Mouse (Mus musculus) limb, embryonic 12.5 days (tissue): ENCODE measurements around the gene Nfkbil1. TPM values are rescaled to one million over a fixed set of nuclear protein-coding genes. Genes with fewer than 3 reads are reported as not detected.

Source experiments
- ATAC-seq: fragments of 200-750 bp; cut with Nextera tagmentation; 2 replicates; pipeline ENCODE4 v1.8.0; 2017; ENCODE audit warnings: low read depth, moderate TSS enrichment; ENCODE audit not compliant: insufficient number of reproducible peaks, insufficient read depth, low FRiP score, low TSS enrichment
- H3K27ac ChIP-seq: fragments of 300-500 bp; sonication (generic); 2 replicates; pipeline ENCODE4 v1.5.1; 2016; ENCODE audit warnings: mild to moderate bottlenecking, moderate library complexity
- H3K27me3 ChIP-seq: fragments of 300-500 bp; sonication (generic); 2 replicates; pipeline ENCODE4 v1.6.1; 2016; ENCODE audit warnings: mild to moderate bottlenecking, moderate library complexity
- H3K36me3 ChIP-seq: fragments of 300-500 bp; sonication (generic); 2 replicates; pipeline ENCODE4 v1.6.1; 2016; ENCODE audit warnings: mild to moderate bottlenecking, moderate library complexity
- H3K4me1 ChIP-seq: fragments of 300-500 bp; sonication (generic); replicated peaks from 2 replicates; pipeline ENCODE4 v1.6.1; 2016
- H3K4me2 ChIP-seq: fragments of 300-500 bp; sonication (generic); 2 replicates; pipeline ENCODE4 v1.6.1; 2016; ENCODE audit warnings: mild to moderate bottlenecking, moderate library complexity
- H3K4me3 ChIP-seq: fragments of 300-500 bp; sonication (generic); replicated peaks from 2 replicates; pipeline ENCODE4 v1.5.1; 2016; ENCODE audit warnings: mild to moderate bottlenecking
- H3K9ac ChIP-seq: fragments of 300-500 bp; sonication (generic); replicated peaks from 2 replicates; pipeline ENCODE4 v1.6.1; 2016; ENCODE audit warnings: mild to moderate bottlenecking, moderate library complexity
- H3K9me3 ChIP-seq: fragments of 300-500 bp; sonication (generic); 2 replicates; pipeline ENCODE4 v1.6.1; 2016; ENCODE audit warnings: mild to moderate bottlenecking, moderate library complexity
- WGBS: fragments of 180-500 bp; shearing (Covaris S2); methylation state at CpG from one replicate; pipeline ENCODE4 v1.1.7; 2016; 5-methylcytosine and 5-hydroxymethylcytosine counted together
- polyA plus RNA-seq: library from polyadenylated mRNA; unstranded; fragments of >200 nt; fragmentation: Nextera tagmentation; extraction: Ambion mirVana; gene quantifications from 2 replicates; pipeline ENCODE4 v1.2.1, GENCODE M21; 2016

Gene Nfkbil1
- 13.3 and 15.5 TPM in 2 replicates for polyA plus RNA-seq

- no peaks in the 10 kb centered on the region for H3K9me3 ChIP-seq
- H3K4me2 ChIP-seq: peak within 1 kb of the TSS; percentile 84
- under 1% methylated on average over 35 of the region's 35 CpGs for WGBS
- peak; percentile 73 for ATAC-seq
- peak within 1 kb of the TSS; percentile 65 for H3K4me3 ChIP-seq
- H3K4me1 ChIP-seq: peaks cover 28% of the 10 kb centered on the region
- no peaks in the 10 kb centered on the region for H3K27me3 ChIP-seq
- peak within 1 kb of the TSS; percentile 89 for H3K9ac ChIP-seq
- H3K36me3 ChIP-seq: peaks cover 18% of the 10 kb centered on the region
- H3K27ac ChIP-seq: peak within 1 kb of the TSS; percentile 97
Measured at GRCm38 (mm10) chr17:35235614-35236389, at the start of gene Nfkbil1. Gene Nfkbil1 (minus strand): TSS chr17:35235792.

GRCm38 (mm10) chr17:35280276-35280675, 44.7 kb upstream of the Nfkbil1 start:
- Histone ChIP-seq H3K36me3 (no peaks in the 10 kb centered on the region), H3K9me3 (no peaks in the 10 kb centered on the region), H3K27me3 (peaks cover 24% of the 10 kb centered on the region), H3K4me1 (no peaks in the 10 kb centered on the region), H3K4me2 (no peak overlapping the region), H3K27ac (no peak overlapping the region), H3K9ac (no peak overlapping the region), H3K4me3 (no peak overlapping the region)
- ATAC-seq: no peak
- WGBS: 75% methylated on average over 3 of the region's 3 CpGs

- no peak for ATAC-seq
- H3K4me2 ChIP-seq: no peak overlapping the region
- H3K4me3 ChIP-seq: no peak overlapping the region
- H3K27me3 ChIP-seq: peaks cover 29% of the 10 kb centered on the region
- H3K4me1 ChIP-seq: no peaks in the 10 kb centered on the region
- no peak overlapping the region for H3K27ac ChIP-seq
- WGBS: 88% methylated on average over 13 of the region's 13 CpGs
- no peaks in the 10 kb centered on the region for H3K9me3 ChIP-seq
- H3K9ac ChIP-seq: no peak overlapping the region
- H3K36me3 ChIP-seq: no peaks in the 10 kb centered on the region
Measured at GRCm38 (mm10) chr17:35278957-35279688, 43.5 kb upstream of the Nfkbil1 start.

GRCm38 (mm10) chr17:35278049-35278448, 42.5 kb upstream of the Nfkbil1 start:
- 90% methylated on average over 8 of the region's 8 CpGs for WGBS
- no peaks in the 10 kb centered on the region for H3K36me3 ChIP-seq
- H3K27me3 ChIP-seq: peaks cover 29% of the 10 kb centered on the region
- no peak overlapping the region for H3K4me3 ChIP-seq
- no peak overlapping the region for H3K9ac ChIP-seq
- H3K4me1 ChIP-seq: no peaks in the 10 kb centered on the region
- H3K27ac ChIP-seq: no peak overlapping the region
- H3K9me3 ChIP-seq: no peaks in the 10 kb centered on the region
- no peak for ATAC-seq
- H3K4me2 ChIP-seq: no peak overlapping the region

- H3K4me2 ChIP-seq: no peak overlapping the region
- H3K36me3 ChIP-seq: no peaks in the 10 kb centered on the region
- H3K9me3 ChIP-seq: no peaks in the 10 kb centered on the region
- H3K4me3 ChIP-seq: no peak overlapping the region
- no peak overlapping the region for H3K27ac ChIP-seq
- ATAC-seq: no peak
- H3K27me3 ChIP-seq: peaks cover 29% of the 10 kb centered on the region
- no peak overlapping the region for H3K9ac ChIP-seq
- WGBS: 13% methylated on average over 13 of the region's 13 CpGs
- H3K4me1 ChIP-seq: no peaks in the 10 kb centered on the region
Measured at GRCm38 (mm10) chr17:35276304-35276864, 40.8 kb upstream of the Nfkbil1 start.

GRCm38 (mm10) chr17:35274770-35275169, 39.2 kb upstream of the Nfkbil1 start:
- Histone ChIP-seq H3K36me3 (no peaks in the 10 kb centered on the region), H3K9me3 (no peaks in the 10 kb centered on the region), H3K4me2 (no peak overlapping the region), H3K27me3 (peaks cover 29% of the 10 kb centered on the region), H3K4me3 (no peak overlapping the region), H3K4me1 (no peaks in the 10 kb centered on the region), H3K9ac (no peak overlapping the region), H3K27ac (no peak overlapping the region)
- WGBS: 5% methylated on average over 11 of the region's 11 CpGs
- ATAC-seq: no peak

- Histone ChIP-seq H3K4me3 (no peak overlapping the region), H3K27me3 (peaks cover 25% of the 10 kb centered on the region), H3K27ac (no peak overlapping the region), H3K4me2 (no peak overlapping the region), H3K4me1 (no peaks in the 10 kb centered on the region), H3K9me3 (no peaks in the 10 kb centered on the region), H3K9ac (no peak overlapping the region), H3K36me3 (no peaks in the 10 kb centered on the region)
- 64% methylated on average over 3 of the region's 3 CpGs for WGBS
- no peak for ATAC-seq
Measured at GRCm38 (mm10) chr17:35272249-35272648, 36.7 kb upstream of the Nfkbil1 start.

- Histone ChIP-seq H3K4me3 (no peak overlapping the region), H3K36me3 (no peaks in the 10 kb centered on the region), H3K27ac (no peak overlapping the region), H3K9ac (no peak overlapping the region), H3K4me1 (no peaks in the 10 kb centered on the region), H3K4me2 (no peak overlapping the region), H3K27me3 (peaks cover 20% of the 10 kb centered on the region), H3K9me3 (no peaks in the 10 kb centered on the region)
- peak; percentile 56; the same call in 1 of the 2 replicates for ATAC-seq
- 25% methylated on average over 3 of the region's 3 CpGs for WGBS
Measured at GRCm38 (mm10) chr17:35269653-35270347, 34.2 kb upstream of the Nfkbil1 start.

- no peak overlapping the region for H3K4me2 ChIP-seq
- H3K9ac ChIP-seq: no peak overlapping the region
- H3K4me3 ChIP-seq: no peak overlapping the region
- H3K36me3 ChIP-seq: no peaks in the 10 kb centered on the region
- H3K4me1 ChIP-seq: peaks cover 6% of the 10 kb centered on the region
- H3K9me3 ChIP-seq: no peaks in the 10 kb centered on the region
- H3K27me3 ChIP-seq: peaks cover 42% of the 10 kb centered on the region
- ATAC-seq: no peak
- 58% methylated on average over 1 of the region's 1 CpGs for WGBS
- no peak overlapping the region for H3K27ac ChIP-seq
Measured at GRCm38 (mm10) chr17:35267399-35268086, 32.0 kb upstream of the Nfkbil1 start.

- H3K4me1 ChIP-seq: peaks cover 6% of the 10 kb centered on the region
- H3K4me3 ChIP-seq: peak overlapping the region; percentile 69
- no peaks in the 10 kb centered on the region for H3K36me3 ChIP-seq
- peaks cover 78% of the 10 kb centered on the region for H3K27me3 ChIP-seq
- ATAC-seq: no peak
- H3K9me3 ChIP-seq: no peaks in the 10 kb centered on the region
- no peak overlapping the region for H3K27ac ChIP-seq
- peak overlapping the region; percentile 56; the same call in 1 of the 2 replicates for H3K9ac ChIP-seq
- H3K4me2 ChIP-seq: peak overlapping the region; percentile 97
- WGBS: 2% methylated on average over 31 of the region's 31 CpGs
Measured at GRCm38 (mm10) chr17:35263523-35263883, 27.9 kb upstream of the Nfkbil1 start.
